Mouse (Mus musculus) hindbrain, embryonic 14.5 days (tissue): ENCODE measurements at regions not wholly inside any gene's neighbourhood (a gene's known extent, or its start where the extent isn't known, plus 50 kb on each side); places are given as distances from the start of the nearest gene placed in this dataset.

Experiments used
- ATAC-seq: fragments of 200-750 bp; cut with Nextera tagmentation; 2 replicates; pipeline ENCODE4 v1.8.0; 2017; ENCODE audit warnings: moderate number of reproducible peaks, mild to moderate bottlenecking, moderate TSS enrichment, moderate library complexity; ENCODE audit not compliant: low FRiP score
- DNase-seq: peaks from one replicate; pipeline ENCODE4 v3.0.0-alpha.2; 2015; ENCODE audit warnings: low spot score
- H3K27ac ChIP-seq: fragments of 300-500 bp; sonication (generic); 2 replicates; pipeline ENCODE4 v1.5.1; 2014; ENCODE audit warnings: mild to moderate bottlenecking, moderate library complexity
- H3K27me3 ChIP-seq: fragments of 300-500 bp; sonication (generic); 2 replicates; pipeline ENCODE4 v1.6.1; 2014; ENCODE audit warnings: mild to moderate bottlenecking, low read length, mixed read lengths; ENCODE audit not compliant: control insufficient read depth, insufficient read depth
- H3K36me3 ChIP-seq: fragments of 300-500 bp; sonication (generic); replicated peaks from 2 replicates; pipeline ENCODE4 v1.6.1; 2014; ENCODE audit not compliant: control insufficient read depth, insufficient read depth
- H3K4me1 ChIP-seq: fragments of 300-500 bp; sonication (generic); replicated peaks from 2 replicates; pipeline ENCODE4 v1.6.1; 2014; ENCODE audit warnings: antibody characterized with exemption, low read length, mixed read lengths; ENCODE audit not compliant: control insufficient read depth, insufficient read depth
- H3K4me2 ChIP-seq: fragments of 300-500 bp; sonication (generic); replicated peaks from 2 replicates; pipeline ENCODE4 v1.6.1; 2014; ENCODE audit warnings: mild to moderate bottlenecking, moderate library complexity
- H3K4me3 ChIP-seq: fragments of 300-500 bp; sonication (generic); replicated peaks from 2 replicates; pipeline ENCODE4 v1.5.1; 2014; ENCODE audit warnings: mild to moderate bottlenecking, low read length
- H3K9ac ChIP-seq: fragments of 300-500 bp; sonication (generic); 2 replicates; pipeline ENCODE4 v1.6.1; 2014
- H3K9me3 ChIP-seq: fragments of 300-500 bp; sonication (generic); 2 replicates; pipeline ENCODE4 v1.6.1; 2016; ENCODE audit warnings: low read length; ENCODE audit not compliant: control insufficient read depth
- WGBS: fragments of 180-500 bp; shearing (Covaris S2); extraction: QIAGEN DNeasy Blood & Tissue Kit; methylation state at CpG from one replicate; pipeline ENCODE4 v1.1.7; 2014; 5-methylcytosine and 5-hydroxymethylcytosine counted together

DNA sequence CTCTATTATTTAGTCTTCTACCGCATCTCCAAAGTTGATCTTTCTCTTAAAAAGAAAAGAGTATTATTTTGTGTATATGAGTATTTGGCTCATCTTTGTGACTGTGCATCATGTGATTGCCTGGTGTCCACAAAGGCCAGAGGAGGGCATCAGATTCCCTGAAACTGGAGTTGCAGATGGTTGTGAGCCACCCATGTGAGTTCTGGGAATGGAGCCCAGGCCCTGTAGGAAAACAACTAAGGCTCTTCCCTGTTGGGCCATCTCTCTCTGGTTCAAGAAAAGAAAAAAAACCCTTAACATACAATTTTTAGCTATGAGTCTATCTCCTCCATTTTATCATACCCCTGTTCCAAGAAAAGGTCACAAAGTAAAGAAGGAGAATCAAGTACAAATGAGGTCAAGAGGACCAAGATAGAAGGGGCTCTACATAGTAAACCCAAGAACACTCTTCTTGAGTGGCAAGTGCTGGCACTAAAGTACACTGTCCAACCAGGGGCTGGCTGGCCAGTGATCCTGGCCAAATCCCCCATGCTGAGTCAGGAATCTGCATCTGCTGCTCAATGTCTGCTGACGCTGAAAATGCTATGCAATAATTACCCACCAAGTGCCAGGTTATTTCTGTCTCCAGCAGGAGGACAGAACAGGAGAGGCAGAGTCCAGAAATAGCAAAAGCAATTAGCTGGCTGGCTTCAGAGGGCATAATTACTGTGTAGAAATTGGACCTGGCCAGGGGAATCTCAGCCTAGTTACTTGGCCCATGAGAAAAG lies 108.2 kb upstream of the B3gat1 start:
- no peak overlapping the region for H3K9ac ChIP-seq
- 72% methylated on average over 2 of the region's 2 CpGs for WGBS
- no peak overlapping the region for H3K4me2 ChIP-seq
- H3K4me1 ChIP-seq, result no peaks in the 10 kb centered on the region
- no peaks in the 10 kb centered on the region for H3K9me3 ChIP-seq
- no peaks in the 10 kb centered on the region for H3K27me3 ChIP-seq
- H3K36me3 ChIP-seq, result no peaks in the 10 kb centered on the region
- H3K27ac ChIP-seq, result no peak overlapping the region
- no peak for DNase-seq
- no peak for ATAC-seq
- H3K4me3 ChIP-seq, result no peak overlapping the region

DNA sequence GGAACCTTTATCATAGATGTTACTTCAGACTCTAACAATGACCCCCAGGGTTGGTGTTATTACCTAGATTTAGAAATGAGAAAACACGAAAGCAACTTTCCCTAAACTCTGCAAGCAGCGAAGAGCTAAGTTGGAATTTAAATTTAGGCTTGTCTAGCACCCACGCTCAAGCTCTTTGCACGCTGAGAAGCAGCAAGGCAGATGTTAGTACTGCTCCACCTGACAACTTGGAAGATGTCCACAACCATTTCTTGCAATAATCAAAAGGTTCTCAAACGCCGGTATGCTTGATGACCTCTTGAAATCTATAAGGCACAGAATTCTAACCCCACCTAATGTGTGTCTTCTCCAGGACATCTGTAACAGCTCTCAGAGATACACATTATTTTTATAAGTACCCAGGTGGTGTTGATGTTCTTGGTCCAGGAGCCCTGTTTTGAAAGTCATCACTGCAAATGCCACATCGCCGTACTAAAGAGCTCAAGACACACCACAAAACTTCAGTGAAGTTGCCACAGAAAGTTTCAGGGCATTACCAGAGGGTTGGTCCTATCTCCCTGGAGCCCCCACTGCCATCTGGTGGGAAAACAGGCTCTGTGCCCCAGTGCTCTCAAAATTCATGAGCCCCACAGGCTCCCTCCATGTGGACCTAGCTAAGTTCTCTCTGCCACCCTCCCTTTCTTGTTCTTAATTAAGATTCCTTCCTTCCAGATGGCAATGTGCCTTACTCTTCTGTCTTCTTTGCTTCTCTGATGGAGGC lies 100.5 kb upstream of the B3gat1 start:
- ATAC-seq (no peak), DNase-seq (no peak)
- H3K9me3 ChIP-seq, result no peaks in the 10 kb centered on the region
- 92% methylated on average over 8 of the region's 8 CpGs for WGBS
- no peaks in the 10 kb centered on the region for H3K4me1 ChIP-seq
- H3K4me3 ChIP-seq, result no peak overlapping the region
- H3K27ac ChIP-seq, result no peak overlapping the region
- H3K36me3 ChIP-seq, result no peaks in the 10 kb centered on the region
- no peak overlapping the region for H3K9ac ChIP-seq
- H3K4me2 ChIP-seq, result no peak overlapping the region
- H3K27me3 ChIP-seq, result no peaks in the 10 kb centered on the region

DNA sequence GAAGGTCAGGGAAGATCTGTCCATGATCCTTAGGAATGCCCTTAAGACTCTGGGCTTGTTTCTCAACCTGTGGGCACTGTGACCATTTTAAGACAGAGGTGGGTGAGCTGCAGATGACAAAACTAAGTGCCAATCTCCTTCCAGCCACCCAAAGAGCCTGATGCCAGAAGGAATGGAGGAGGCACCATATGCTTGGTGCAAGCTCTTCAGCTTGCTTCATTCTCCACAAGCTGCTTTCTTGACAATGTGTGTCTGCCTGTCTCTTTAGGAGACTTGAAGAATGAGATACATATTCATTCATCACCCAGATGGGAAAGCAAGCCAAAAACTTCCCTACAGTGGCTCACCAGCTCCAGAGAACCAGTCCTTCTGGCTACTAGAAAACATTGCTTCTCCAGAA lies 98.3 kb upstream of the B3gat1 start:
- ATAC-seq (no peak), DNase-seq (no peak)
- Histone ChIP-seq H3K4me3 (no peak overlapping the region), H3K36me3 (no peaks in the 10 kb centered on the region), H3K27ac (no peak overlapping the region), H3K4me2 (no peak overlapping the region), H3K27me3 (no peaks in the 10 kb centered on the region), H3K9me3 (no peaks in the 10 kb centered on the region), H3K4me1 (no peaks in the 10 kb centered on the region), H3K9ac (no peak overlapping the region)

DNA sequence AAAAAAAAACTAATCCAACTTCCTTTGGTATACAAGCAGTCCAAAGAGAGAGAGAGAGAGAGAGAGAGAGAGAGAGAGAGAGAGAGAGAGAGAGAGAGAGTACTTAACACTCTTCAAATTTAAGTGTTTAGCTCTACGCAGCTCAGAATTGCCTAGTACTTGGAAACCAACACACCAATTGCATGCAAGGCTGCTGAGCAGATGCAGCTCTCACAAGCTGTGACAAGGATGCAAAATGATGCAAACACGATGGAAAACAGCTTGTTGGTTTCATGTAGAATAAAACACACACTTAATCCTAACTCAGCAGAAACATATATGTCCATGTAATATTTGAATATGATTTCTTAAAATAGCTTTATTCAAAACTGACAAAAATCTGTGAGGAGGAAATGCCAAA lies 94.9 kb upstream of the B3gat1 start:
- Histone ChIP-seq H3K4me2 (no peak overlapping the region), H3K4me1 (no peaks in the 10 kb centered on the region), H3K27ac (no peak overlapping the region), H3K4me3 (no peak overlapping the region), H3K36me3 (no peaks in the 10 kb centered on the region), H3K9me3 (no peaks in the 10 kb centered on the region), H3K27me3 (no peaks in the 10 kb centered on the region), H3K9ac (no peak overlapping the region)
- no peak for DNase-seq
- 82% methylated on average over 2 of the region's 2 CpGs for WGBS
- no peak for ATAC-seq

DNA sequence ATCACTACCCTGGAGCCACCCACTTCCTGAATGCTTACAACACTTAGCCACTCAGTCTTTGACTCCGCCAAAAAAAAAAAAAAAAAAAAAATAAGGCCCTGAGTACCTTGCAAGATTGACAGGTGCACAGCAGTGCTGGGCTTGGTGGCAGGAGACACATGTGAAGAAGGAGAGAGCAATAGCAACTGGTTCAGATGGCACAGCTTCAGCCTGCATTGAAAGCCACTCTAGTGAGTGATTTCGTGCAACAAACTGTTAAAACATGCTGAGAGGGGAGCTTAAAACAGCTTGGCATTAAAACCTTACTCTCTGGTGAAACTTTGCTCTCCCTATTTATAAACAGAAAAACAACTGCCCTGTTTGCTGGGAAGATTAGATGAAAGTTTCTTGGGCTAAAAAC lies 91.2 kb upstream of the B3gat1 start:
- Histone ChIP-seq H3K4me1 (no peaks in the 10 kb centered on the region), H3K4me3 (no peak overlapping the region), H3K9ac (no peak overlapping the region), H3K36me3 (no peaks in the 10 kb centered on the region), H3K27ac (no peak overlapping the region), H3K4me2 (no peak overlapping the region), H3K27me3 (no peaks in the 10 kb centered on the region), H3K9me3 (no peaks in the 10 kb centered on the region)
- ATAC-seq, result no peak
- DNase-seq, result no peak
- 76% methylated on average over 2 of the region's 2 CpGs for WGBS

DNA sequence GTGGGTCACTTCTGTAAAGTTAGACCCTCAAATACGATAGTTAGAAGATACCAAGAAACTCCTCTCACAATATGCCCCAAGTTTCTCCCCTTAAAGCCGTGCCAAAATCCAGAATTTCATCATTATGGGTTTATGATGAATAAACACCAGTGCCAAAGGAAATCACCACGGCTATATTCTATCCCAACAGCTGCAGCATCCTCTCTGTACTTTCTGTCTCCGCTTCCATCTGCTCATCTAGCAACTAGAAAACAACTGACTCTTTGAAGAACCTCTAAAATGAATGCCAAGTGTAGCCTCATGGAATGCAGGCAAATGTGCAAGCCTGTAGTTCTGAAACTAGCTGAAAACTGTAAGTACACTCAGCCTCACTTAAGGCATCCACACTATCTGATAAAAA lies 90.7 kb upstream of the B3gat1 start:
- Histone ChIP-seq H3K27ac (no peak overlapping the region), H3K9me3 (no peaks in the 10 kb centered on the region), H3K9ac (no peak overlapping the region), H3K4me3 (no peak overlapping the region), H3K4me1 (no peaks in the 10 kb centered on the region), H3K36me3 (no peaks in the 10 kb centered on the region), H3K4me2 (no peak overlapping the region), H3K27me3 (no peaks in the 10 kb centered on the region)
- DNase-seq, result no peak
- WGBS, result 86% methylated on average over 4 of the region's 4 CpGs
- no peak for ATAC-seq

DNA sequence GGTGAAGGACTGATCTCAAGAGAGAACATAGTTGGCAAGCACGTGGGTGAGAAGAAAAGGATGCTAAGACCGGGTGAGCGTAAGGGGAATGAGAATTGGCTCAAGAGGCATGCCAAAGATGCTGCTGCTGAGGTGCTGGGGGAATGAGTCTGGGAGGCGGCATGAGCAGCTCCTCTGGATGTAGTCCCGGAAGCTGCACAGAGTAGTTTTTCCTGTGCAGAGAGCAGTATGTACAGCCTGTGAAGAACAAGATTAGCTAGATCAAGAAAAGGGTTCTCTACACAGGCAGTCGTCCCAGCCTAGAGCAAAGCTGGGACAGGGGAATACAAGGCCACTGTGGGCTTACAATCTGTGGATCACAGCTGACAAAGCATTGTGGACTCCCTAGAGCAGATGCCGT lies 84.0 kb upstream of the B3gat1 start:
- no peak overlapping the region for H3K27ac ChIP-seq
- no peak overlapping the region for H3K4me3 ChIP-seq
- no peaks in the 10 kb centered on the region for H3K4me1 ChIP-seq
- H3K9ac ChIP-seq, result no peak overlapping the region
- H3K27me3 ChIP-seq, result no peaks in the 10 kb centered on the region
- no peak overlapping the region for H3K4me2 ChIP-seq
- H3K9me3 ChIP-seq, result no peaks in the 10 kb centered on the region
- DNase-seq, result no peak
- H3K36me3 ChIP-seq, result no peaks in the 10 kb centered on the region
- no peak for ATAC-seq
- 82% methylated on average over 7 of the region's 7 CpGs for WGBS

DNA sequence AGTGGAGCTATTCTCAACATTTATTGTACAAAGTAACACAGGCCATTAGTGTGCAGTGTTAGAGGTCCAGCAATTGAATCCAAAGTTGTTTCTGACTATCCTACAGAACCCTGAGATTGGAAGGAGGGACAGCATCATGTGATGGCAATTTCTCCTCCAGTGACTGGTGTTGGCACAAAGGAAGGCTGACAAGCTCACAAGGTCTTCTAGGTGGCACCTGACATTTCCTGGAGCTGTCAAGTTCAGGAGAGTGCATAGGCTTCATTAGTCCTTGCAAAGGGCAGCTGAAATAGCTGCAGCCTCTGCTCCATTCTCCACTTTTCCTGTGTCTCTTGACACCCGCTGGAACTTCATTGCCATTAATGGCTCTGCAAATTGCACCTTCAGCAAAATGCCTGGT lies 80.6 kb upstream of the B3gat1 start:
- WGBS, result 86% methylated on average over 1 of the region's 1 CpGs
- Histone ChIP-seq H3K36me3 (no peaks in the 10 kb centered on the region), H3K9ac (no peak overlapping the region), H3K9me3 (no peaks in the 10 kb centered on the region), H3K27me3 (no peaks in the 10 kb centered on the region), H3K27ac (no peak overlapping the region), H3K4me1 (no peaks in the 10 kb centered on the region), H3K4me2 (no peak overlapping the region), H3K4me3 (no peak overlapping the region)
- no peak for DNase-seq
- ATAC-seq, result no peak

DNA sequence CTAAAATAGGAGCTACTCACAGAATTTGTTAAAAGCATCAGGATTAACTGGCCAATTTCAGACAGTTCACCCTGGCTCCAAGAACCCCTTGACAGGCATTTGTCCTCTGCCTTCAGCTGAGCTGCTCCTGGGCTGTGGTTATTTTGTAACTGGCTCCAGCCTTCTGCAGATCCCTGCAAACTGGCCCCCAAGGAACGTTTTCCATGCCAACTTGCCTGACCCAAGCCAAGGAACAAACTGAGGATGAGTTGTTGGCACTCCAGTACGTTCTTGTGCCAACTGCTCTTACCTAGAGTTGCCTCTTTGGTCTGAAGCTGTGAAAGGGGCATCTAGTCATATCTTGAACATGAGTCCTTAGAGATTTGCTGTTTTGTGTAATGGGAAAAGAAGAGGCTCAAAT lies 74.2 kb upstream of the B3gat1 start:
- Histone ChIP-seq H3K9me3 (no peaks in the 10 kb centered on the region), H3K4me1 (no peaks in the 10 kb centered on the region), H3K4me2 (no peak overlapping the region), H3K9ac (no peak overlapping the region), H3K27ac (no peak overlapping the region), H3K4me3 (no peak overlapping the region), H3K27me3 (no peaks in the 10 kb centered on the region), H3K36me3 (no peaks in the 10 kb centered on the region)
- 76% methylated on average over 2 of the region's 2 CpGs for WGBS
- no peak for DNase-seq
- ATAC-seq, result no peak
